ENCODE assay signal across 9 mouse cellular contexts in genomic region chr3:34647688-34648087, GRCm38 (mm10). TPM values are rescaled to one million over a fixed set of nuclear protein-coding genes. Genes with fewer than 3 reads are reported as not detected.
DNase-seq lines count a peak whose midpoint lies in the region; ATAC-seq and TF ChIP-seq lines count a peak whose summit lies in the region.
"Had no signal": no experiment of that assay in that cellular context is flagged by ENCODE, and none has a peak within 500 bp of the region (broad histone marks: within the 10 kb centered on the region; RNA-seq: fewer than 3 reads in every experiment).

No protein-coding gene starts in this region.

- no peak for ATAC-seq in kidney, embryonic 15.5 days (replicated peaks; ENCODE audit: low FRiP score)
- ATAC-seq in forebrain, embryonic 12.5 days (ENCODE audit: low FRiP score), result no peak
- no peak for ATAC-seq in hindbrain, embryonic 15.5 days (ENCODE audit: low FRiP score, low read depth)
- no peak for ATAC-seq in limb, embryonic 14.5 days (ENCODE audit: low FRiP score, low read depth)
- no peak for ATAC-seq in neural tube, embryonic 12.5 days (ENCODE audit: low FRiP score, low read depth)

- no peaks in the 10 kb centered on the region for H3K9me3 ChIP-seq in kidney, embryonic 15.5 days (replicated peaks)
- no peaks in the 10 kb centered on the region for H3K9me3 ChIP-seq in forebrain, embryonic 12.5 days
- H3K9me3 ChIP-seq in hindbrain, embryonic 15.5 days, result no peaks in the 10 kb centered on the region
- H3K9me3 ChIP-seq in limb, embryonic 14.5 days (ENCODE audit: control insufficient read depth, low read length), result no peaks in the 10 kb centered on the region
- no peaks in the 10 kb centered on the region for H3K9me3 ChIP-seq in neural tube, embryonic 12.5 days
- H3K9me3 ChIP-seq: liver, embryonic 15.5 days had no signal

- H3K27me3 ChIP-seq in kidney, embryonic 15.5 days, result peaks cover 92% of the 10 kb centered on the region
- peaks cover 3% of the 10 kb centered on the region; the same call in 1 of the 2 replicates for H3K27me3 ChIP-seq in forebrain, embryonic 12.5 days
- peaks cover 59% of the 10 kb centered on the region for H3K27me3 ChIP-seq in hindbrain, embryonic 15.5 days
- H3K27me3 ChIP-seq in limb, embryonic 14.5 days (ENCODE audit: control insufficient read depth, insufficient read depth, low read length), result peaks cover 93% of the 10 kb centered on the region
- H3K27me3 ChIP-seq in neural tube, embryonic 12.5 days (replicated peaks), result peaks cover 18% of the 10 kb centered on the region

- H3K9ac ChIP-seq in kidney, embryonic 15.5 days, result no peak overlapping the region
- peak overlapping the region; percentile 85 for H3K9ac ChIP-seq in forebrain, embryonic 12.5 days
- no peak overlapping the region for H3K9ac ChIP-seq in hindbrain, embryonic 15.5 days
- H3K9ac ChIP-seq in limb, embryonic 14.5 days (ENCODE audit: low read depth, low read length, severe bottlenecking), result no peak overlapping the region
- no peak overlapping the region for H3K9ac ChIP-seq in neural tube, embryonic 12.5 days
- H3K9ac ChIP-seq: liver, embryonic 15.5 days had no signal

- no peak for TF ChIP-seq POLR2A in limb, embryonic 14.5 days (IDR thresholded peaks at IDR 0.05; ENCODE audit: borderline replicate concordance, extremely low read depth, insufficient read depth, insufficient read length)

- no peak overlapping the region for H3K4me3 ChIP-seq in kidney, embryonic 15.5 days (replicated peaks)
- peak overlapping the region; percentile 90; the same call in 1 of the 2 replicates for H3K4me3 ChIP-seq in forebrain, embryonic 12.5 days (replicated peaks)
- no peak overlapping the region for H3K4me3 ChIP-seq in hindbrain, embryonic 15.5 days
- no peak overlapping the region for H3K4me3 ChIP-seq in limb, embryonic 14.5 days (replicated peaks; ENCODE audit: low read length)
- H3K4me3 ChIP-seq in neural tube, embryonic 12.5 days, result no peak overlapping the region
- H3K4me3 ChIP-seq: liver, embryonic 15.5 days had no signal

- no peak overlapping the region for H3K27ac ChIP-seq in kidney, embryonic 15.5 days
- H3K27ac ChIP-seq in forebrain, embryonic 12.5 days, result peak overlapping the region; percentile 100
- peak overlapping the region; percentile 83 for H3K27ac ChIP-seq in hindbrain, embryonic 15.5 days (replicated peaks)
- no peak overlapping the region for H3K27ac ChIP-seq in limb, embryonic 14.5 days (replicated peaks; ENCODE audit: low read depth, low read length)
- no peak overlapping the region for H3K27ac ChIP-seq in neural tube, embryonic 12.5 days
- H3K27ac ChIP-seq: liver, embryonic 15.5 days had no signal

- under 1% methylated on average over 14 of the region's 14 CpGs for WGBS in kidney, embryonic 15.5 days
- 0% methylated on average over 14 of the region's 14 CpGs for WGBS in forebrain, embryonic 12.5 days
- under 1% methylated on average over 14 of the region's 14 CpGs for WGBS in hindbrain, embryonic 15.5 days
- WGBS in limb, embryonic 14.5 days, result under 1% methylated on average over 14 of the region's 14 CpGs
- WGBS in neural tube, embryonic 12.5 days, result under 1% methylated on average over 14 of the region's 14 CpGs

- no peak overlapping the region for H3K4me2 ChIP-seq in kidney, embryonic 15.5 days
- H3K4me2 ChIP-seq in forebrain, embryonic 12.5 days, result peak overlapping the region; percentile 88
- H3K4me2 ChIP-seq in hindbrain, embryonic 15.5 days, result peak overlapping the region; percentile 62
- no peak overlapping the region for H3K4me2 ChIP-seq in limb, embryonic 14.5 days (replicated peaks; ENCODE audit: low read depth, low read length, severe bottlenecking)
- H3K4me2 ChIP-seq in neural tube, embryonic 12.5 days (replicated peaks), result peak overlapping the region; percentile 84
- H3K4me2 ChIP-seq: liver, embryonic 15.5 days had no signal

- peaks cover 33% of the 10 kb centered on the region for H3K4me1 ChIP-seq in kidney, embryonic 15.5 days
- peaks cover 57% of the 10 kb centered on the region for H3K4me1 ChIP-seq in forebrain, embryonic 12.5 days
- H3K4me1 ChIP-seq in hindbrain, embryonic 15.5 days (replicated peaks), result peaks cover 32% of the 10 kb centered on the region
- H3K4me1 ChIP-seq in limb, embryonic 14.5 days (ENCODE audit: control insufficient read depth, insufficient read depth, low read length), result peaks cover 8% of the 10 kb centered on the region
- peaks cover 36% of the 10 kb centered on the region for H3K4me1 ChIP-seq in neural tube, embryonic 12.5 days

- no peaks in the 10 kb centered on the region for H3K36me3 ChIP-seq in kidney, embryonic 15.5 days
- H3K36me3 ChIP-seq in forebrain, embryonic 12.5 days (replicated peaks), result peaks cover 2% of the 10 kb centered on the region
- H3K36me3 ChIP-seq in hindbrain, embryonic 15.5 days, result no peaks in the 10 kb centered on the region
- H3K36me3 ChIP-seq in limb, embryonic 14.5 days (ENCODE audit: control insufficient read depth, insufficient read depth, low read length), result no peaks in the 10 kb centered on the region
- H3K36me3 ChIP-seq in neural tube, embryonic 12.5 days, result no peaks in the 10 kb centered on the region
- H3K36me3 ChIP-seq: liver, embryonic 15.5 days had no signal

- DNase-seq in kidney, adult 18-20 months, result peak; percentile 75
- peak; percentile 51 to 55 for DNase-seq in adrenal gland, postnatal 4 days (ENCODE audit: low spot score in 2 of 2)
- DNase-seq in limb, embryonic 14.5 days (ENCODE audit: low spot score), result peak; percentile 86
- DNase-seq in urinary bladder, postnatal 14 days (ENCODE audit: low spot score), result peak; percentile 87

RNA-seq across cellular contexts. Expression of gene Sox2, which starts 2.5 kb away (rescaled TPM):
- 0.08 and 0.10 TPM in 2 replicates for polyA plus RNA-seq in kidney, embryonic 15.5 days (2015; fragmentation: Nextera tagmentation; extraction: Ambion mirVana)
- 1 to 10 TPM in 1 of 2 experiments, under 1 TPM in 1; 0.92 to 1.5 TPM for total RNA-seq in adrenal gland, postnatal 4 days (2021)
- polyA plus RNA-seq in forebrain, embryonic 12.5 days (2016; fragmentation: Nextera tagmentation; extraction: Ambion mirVana), result 75.5 and 77.0 TPM in 2 replicates
- polyA plus RNA-seq in hindbrain, embryonic 15.5 days (2015; fragmentation: Nextera tagmentation; extraction: Ambion mirVana), result 18.3 and 19.2 TPM in 2 replicates
- polyA plus RNA-seq in limb, embryonic 14.5 days (2012; rRNA removed), result 1.3 TPM in 2 replicates
- polyA plus RNA-seq in limb, embryonic 14.5 days (2014; fragmentation: Nextera tagmentation; extraction: Ambion mirVana), result 0.21 and 0.35 TPM in 2 replicates
- 48.0 and 49.7 TPM in 2 replicates for polyA plus RNA-seq in neural tube, embryonic 12.5 days (2016; fragmentation: Nextera tagmentation; extraction: Ambion mirVana)
- polyA plus RNA-seq: liver, embryonic 15.5 days had no signal

Comparison
In these comparisons a context has a peak if more than half of its experiments do, and no peak if none do; other contexts are left out.
1. H3K27ac ChIP-seq: peak in forebrain, embryonic 12.5 days (single experiment) and hindbrain, embryonic 15.5 days (single experiment); none in kidney, embryonic 15.5 days (single experiment), limb, embryonic 14.5 days (single experiment) and neural tube, embryonic 12.5 days (single experiment).
2. H3K4me2 ChIP-seq: peak in forebrain, embryonic 12.5 days (single experiment), hindbrain, embryonic 15.5 days (single experiment) and neural tube, embryonic 12.5 days (single experiment); none in kidney, embryonic 15.5 days (single experiment) and limb, embryonic 14.5 days (single experiment).
3. Peak in every context shown above with its lines, with median percentiles within 50 percentile points of each other: DNase-seq.